Mouse (Mus musculus): Measurements from ENCODE around the gene Cadm3.

- no peak for TF ChIP-seq MAFK (IDR thresholded peaks at IDR 0.05; ENCODE audit: insufficient read depth, low read depth, low read length)
- peak; percentile 49; the same call in 1 of the 2 replicates for TF ChIP-seq ZC3H11A (IDR thresholded peaks at IDR 0.05; ENCODE audit: borderline replicate concordance, low read depth, low read length)
- no peak for TF ChIP-seq CHD2 (IDR thresholded peaks at IDR 0.05; ENCODE audit: low read depth, low read length)
- TF ChIP-seq HCFC1 (IDR thresholded peaks at IDR 0.05; ENCODE audit: borderline replicate concordance, insufficient read depth, low read length): no peak
- TF ChIP-seq ZNF384 (IDR thresholded peaks at IDR 0.05; ENCODE audit: low read depth, low read length): no peak
These were observed 31.0 kb upstream of the Cadm3 start for GRCm38 (mm10) chr1:173398323-173398970.

Measured in ES-E14 (cell line).